Comparison of ENCODE assay signal across 16 mouse cellular contexts in the genomic region with DNA sequence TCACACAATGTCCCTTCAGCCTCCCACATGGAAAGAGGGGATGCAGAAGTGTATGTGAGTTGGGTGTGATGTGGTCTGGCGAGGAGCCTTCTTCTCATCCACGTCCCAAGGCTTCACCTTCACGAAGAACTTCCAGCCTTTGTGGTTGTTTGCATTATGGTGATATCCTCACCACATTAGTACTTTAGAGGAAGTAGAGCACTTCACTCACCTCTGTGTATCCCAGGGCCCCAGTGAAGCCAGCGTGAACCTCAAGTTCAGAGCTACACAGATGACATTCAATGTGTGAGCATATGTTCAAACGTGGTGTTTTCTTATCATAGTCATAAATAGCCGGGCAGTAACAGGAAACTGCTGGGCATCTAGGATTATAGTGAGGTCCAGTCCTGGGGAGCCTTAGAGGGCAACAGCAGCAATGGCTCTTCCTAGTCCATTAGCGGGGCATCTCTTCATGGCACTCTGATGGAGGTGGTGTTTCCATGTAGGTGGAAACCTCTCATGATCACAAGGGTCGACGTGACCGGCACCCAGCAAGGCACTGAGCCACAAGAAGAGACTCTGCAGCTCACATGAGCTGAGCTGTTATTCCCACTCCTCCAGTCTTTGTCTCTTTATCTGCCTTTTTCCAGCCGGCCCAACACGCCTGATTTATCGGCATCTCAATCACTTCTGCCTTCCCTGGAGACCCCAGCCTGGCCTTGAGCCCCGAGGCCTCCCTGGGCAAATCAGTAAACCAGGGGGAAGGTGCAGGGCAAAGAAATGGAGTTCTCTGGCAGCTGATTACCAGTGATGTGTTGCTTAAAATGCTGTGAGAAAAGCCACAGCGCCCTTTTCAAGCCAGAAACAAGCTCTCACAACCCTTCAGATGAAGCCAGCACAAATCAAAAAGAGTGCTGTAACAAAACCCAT.
DNase-seq lines count a peak whose midpoint lies in the region; ATAC-seq lines count a peak whose summit lies in the region.
"Had no signal": no experiment of that assay in that cellular context is flagged by ENCODE, and none has a peak within 500 bp of the region (broad histone marks: within the 10 kb centered on the region; RNA-seq: fewer than 3 reads in every experiment).

No protein-coding gene starts in this region.

- H3K9me3 ChIP-seq in heart, embryonic 15.5 days (replicated peaks): no peaks in the 10 kb centered on the region
- no peaks in the 10 kb centered on the region for H3K9me3 ChIP-seq in embryonic facial prominence, embryonic 10.5 days
- H3K9me3 ChIP-seq in midbrain, embryonic 12.5 days: no peaks in the 10 kb centered on the region
- H3K9me3 ChIP-seq: limb, embryonic 13.5 days; stomach, embryonic 15.5 days had no signal

- no peak for ATAC-seq in heart, embryonic 15.5 days (replicated peaks; ENCODE audit: insufficient number of reproducible peaks, insufficient read depth, low FRiP score, low read depth)
- peak; percentile 35; the same call in 1 of the 2 replicates for ATAC-seq in midbrain, embryonic 12.5 days (ENCODE audit: low FRiP score, low read depth)

- H3K36me3 ChIP-seq in heart, embryonic 15.5 days: no peaks in the 10 kb centered on the region
- H3K36me3 ChIP-seq in embryonic facial prominence, embryonic 10.5 days (replicated peaks): no peaks in the 10 kb centered on the region
- no peaks in the 10 kb centered on the region for H3K36me3 ChIP-seq in midbrain, embryonic 12.5 days
- H3K36me3 ChIP-seq: limb, embryonic 13.5 days; stomach, embryonic 15.5 days had no signal

- no peak for DNase-seq in heart, adult 18-20 months
- peak; percentile 47 for DNase-seq in MN1 (ENCODE audit: low spot score)
- no peak for DNase-seq in embryonic facial prominence, embryonic 10.5 days (ENCODE audit: low spot score)
- DNase-seq in urinary bladder, postnatal 36 days (ENCODE audit: low spot score in 2 of 2): no peak
- no peak for DNase-seq in spleen, postnatal 10 days (ENCODE audit: low spot score in 2 of 2)
- DNase-seq: adrenal gland, adult 8-10 months; cerebellum, postnatal 10 days; gastrocnemius, postnatal 36 days; kidney, adult 8-10 months; lung, adult 18-20 months; right cerebral cortex, postnatal 4 days had no signal

- no peak overlapping the region for H3K9ac ChIP-seq in heart, embryonic 15.5 days
- H3K9ac ChIP-seq in midbrain, embryonic 12.5 days (replicated peaks): no peak overlapping the region
- H3K9ac ChIP-seq: limb, embryonic 13.5 days; stomach, embryonic 15.5 days had no signal

- H3K27me3 ChIP-seq in heart, embryonic 15.5 days: no peaks in the 10 kb centered on the region
- no peaks in the 10 kb centered on the region for H3K27me3 ChIP-seq in embryonic facial prominence, embryonic 10.5 days (replicated peaks; ENCODE audit: low read depth, poor library complexity, severe bottlenecking)
- H3K27me3 ChIP-seq in midbrain, embryonic 12.5 days: no peaks in the 10 kb centered on the region
- H3K27me3 ChIP-seq: CH12.LX; limb, embryonic 13.5 days; stomach, embryonic 15.5 days had no signal

- H3K4me1 ChIP-seq in heart, embryonic 15.5 days (replicated peaks): peaks cover 69% of the 10 kb centered on the region
- H3K4me1 ChIP-seq in embryonic facial prominence, embryonic 10.5 days: peaks cover 44% of the 10 kb centered on the region
- H3K4me1 ChIP-seq in midbrain, embryonic 12.5 days: peaks cover 30% of the 10 kb centered on the region
- H3K4me1 ChIP-seq: stomach, embryonic 15.5 days had no signal

- WGBS in heart, embryonic 15.5 days: 47% methylated on average over 15 of the region's 15 CpGs
- 77% methylated on average over 15 of the region's 15 CpGs for WGBS in embryonic facial prominence, embryonic 10.5 days
- WGBS in midbrain, embryonic 12.5 days: 62% methylated on average over 15 of the region's 15 CpGs

- H3K4me3 ChIP-seq in heart, embryonic 15.5 days: no peak overlapping the region
- no peak overlapping the region for H3K4me3 ChIP-seq in embryonic facial prominence, embryonic 10.5 days
- H3K4me3 ChIP-seq in midbrain, embryonic 12.5 days: no peak overlapping the region
- H3K4me3 ChIP-seq: limb, embryonic 13.5 days; stomach, embryonic 15.5 days had no signal

- H3K27ac ChIP-seq in heart, embryonic 15.5 days: 0 out of 2 replicates have a peak overlapping the region, but pooled peaks have one; percentile 16
- 0 out of 2 replicates have a peak overlapping the region, but pooled peaks have one; percentile 26 for H3K27ac ChIP-seq in embryonic facial prominence, embryonic 10.5 days (replicated peaks)
- H3K27ac ChIP-seq in midbrain, embryonic 12.5 days (replicated peaks): peak overlapping the region; percentile 66
- H3K27ac ChIP-seq: limb, embryonic 13.5 days; stomach, embryonic 15.5 days had no signal

- no peak overlapping the region for H3K4me2 ChIP-seq in heart, embryonic 15.5 days
- H3K4me2 ChIP-seq in midbrain, embryonic 12.5 days (replicated peaks): no peak overlapping the region
- H3K4me2 ChIP-seq: limb, embryonic 13.5 days; stomach, embryonic 15.5 days had no signal

Comparison
In these comparisons a context has a peak if more than half of its experiments do, and no peak if none do; other contexts are left out.
1. H3K27ac ChIP-seq: peak in every context shown above with its lines; median percentile 66 in midbrain, embryonic 12.5 days; 26 in embryonic facial prominence, embryonic 10.5 days; 16 in heart, embryonic 15.5 days.